Mouse (Mus musculus) liver, postnatal 0 days (tissue): ENCODE data around the gene Acad9.

ENCODE experiments used
- CTCF ChIP-seq: sonication (generic); IDR thresholded peaks from 2 replicates; pipeline ENCODE4 v1.5.1; 2016; ENCODE audit warnings: antibody characterized with exemption, low read depth
- EP300 ChIP-seq: IDR thresholded peaks from 2 replicates; pipeline ENCODE4 v1.6.1; 2016; ENCODE audit warnings: antibody characterized with exemption, low read depth, mild to moderate bottlenecking

GRCm38 (mm10) chr3:36075466-36075865 is 9.7 kb downstream of the Acad9 start:
- no peak for TF ChIP-seq CTCF
- no peak for TF ChIP-seq EP300
